Mouse (Mus musculus): ENCODE data around the gene Lins1.

DNA sequence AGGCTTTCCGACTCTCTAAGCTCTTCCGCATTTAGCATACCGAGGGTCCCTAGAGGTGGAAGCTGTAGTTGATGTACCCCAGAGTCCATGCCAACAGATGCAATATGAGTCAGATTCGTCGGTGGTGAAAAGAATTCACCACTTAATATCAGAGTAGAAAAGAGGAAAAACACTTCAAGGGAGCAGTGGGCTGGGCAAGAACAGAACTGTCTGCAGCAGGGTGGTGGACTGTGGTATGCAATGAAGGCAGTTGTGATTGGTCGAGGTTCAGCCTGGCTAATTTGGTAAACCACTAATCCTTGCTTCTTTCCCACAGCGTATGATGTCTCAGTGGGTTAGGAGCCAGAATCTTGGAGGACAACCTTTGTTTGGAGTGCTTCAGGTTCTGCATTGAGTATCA, 13.0 kb downstream of the Lins1 start:
- TF ChIP-seq NRF1 (IDR thresholded peaks at IDR 0.05; ENCODE audit: low read depth, low read length) (no peak), TBP (conservative IDR thresholded peaks at IDR 0.05; ENCODE audit: low read depth, low read length) (no peak), EP300 (IDR thresholded peaks at IDR 0.05; ENCODE audit: low read length) (no peak), E2F4 (IDR thresholded peaks at IDR 0.05; ENCODE audit: insufficient replicate concordance, low read depth, low read length) (no peak), POLR2A (IDR thresholded peaks at IDR 0.05; ENCODE audit: low read depth, low read length) (no peak), MAX (IDR thresholded peaks at IDR 0.05; ENCODE audit: low read length) (no peak), USF2 (conservative IDR thresholded peaks at IDR 0.05; ENCODE audit: low read depth, low read length) (no peak)
